Mouse (Mus musculus): ENCODE measurements around the gene Ints2. TPM values are rescaled to one million over a fixed set of nuclear protein-coding genes. Genes with fewer than 3 reads are reported as not detected.
"Not testable (repeated sequence)": the region's sequence is repeated elsewhere in the genome, so short reads cannot be mapped to it uniquely, and the experiment has no call there.

Ints2 gene
- polyA plus RNA-seq, 1 experiment from 2014 or later: 23.0 TPM

- peak; percentile 61 for ATAC-seq (ENCODE audit: insufficient read depth, low FRiP score)
- peaks cover 13% of the 10 kb centered on the region for H3K4me1 ChIP-seq (ENCODE audit: control insufficient read depth, insufficient read depth, low read length)
- WGBS: under 1% methylated on average over 20 of the region's 21 CpGs
- peak overlapping the region; percentile 67 for H3K4me2 ChIP-seq (ENCODE audit: low read depth, low read length)
- peak overlapping the region; percentile 76 for H3K9ac ChIP-seq (ENCODE audit: low read length)
- H3K27me3 ChIP-seq (ENCODE audit: control insufficient read depth, insufficient read depth, low read length): no peaks in the 10 kb centered on the region
- no peaks in the 10 kb centered on the region for H3K9me3 ChIP-seq (replicated peaks; ENCODE audit: control insufficient read depth, low read length)
- peak overlapping the region; percentile 85 for H3K27ac ChIP-seq (ENCODE audit: low read length)
- H3K36me3 ChIP-seq (ENCODE audit: control insufficient read depth, insufficient read depth, low read length): peaks cover 15% of the 10 kb centered on the region
- H3K4me3 ChIP-seq (replicated peaks; ENCODE audit: low read length): peak overlapping the region; percentile 84
Measured at GRCm38 (mm10) chr11:86200460-86201021, 56.8 kb downstream of the Ints2 start.

GRCm38 (mm10) chr11:86199733-86200132 is 57.6 kb downstream of the Ints2 start:
- 49% methylated on average over 4 of the region's 4 CpGs for WGBS
- Histone ChIP-seq H3K27me3 (ENCODE audit: control insufficient read depth, insufficient read depth, low read length) (no peaks in the 10 kb centered on the region), H3K9me3 (replicated peaks; ENCODE audit: control insufficient read depth, low read length) (no peaks in the 10 kb centered on the region), H3K9ac (ENCODE audit: low read length) (no peak overlapping the region), H3K4me1 (ENCODE audit: control insufficient read depth, insufficient read depth, low read length) (peaks cover 13% of the 10 kb centered on the region), H3K4me2 (ENCODE audit: low read depth, low read length) (peak overlapping the region; percentile 67), H3K36me3 (ENCODE audit: control insufficient read depth, insufficient read depth, low read length) (peaks cover 8% of the 10 kb centered on the region), H3K4me3 (replicated peaks; ENCODE audit: low read length) (peak overlapping the region; percentile 84), H3K27ac (ENCODE audit: low read length) (no peak overlapping the region)
- no peak for ATAC-seq (ENCODE audit: insufficient read depth, low FRiP score)

- not testable (repeated sequence) for H3K27ac ChIP-seq (ENCODE audit: low read length); H3K27me3 ChIP-seq (ENCODE audit: control insufficient read depth, insufficient read depth, low read length); H3K4me3 ChIP-seq (replicated peaks; ENCODE audit: low read length); H3K4me1 ChIP-seq (ENCODE audit: control insufficient read depth, insufficient read depth, low read length); H3K36me3 ChIP-seq (ENCODE audit: control insufficient read depth, insufficient read depth, low read length); ATAC-seq (ENCODE audit: insufficient read depth, low FRiP score); H3K9ac ChIP-seq (ENCODE audit: low read length); H3K4me2 ChIP-seq (ENCODE audit: low read depth, low read length); H3K9me3 ChIP-seq (replicated peaks; ENCODE audit: control insufficient read depth, low read length)
- 87% methylated on average over 7 of the region's 7 CpGs for WGBS
Measured at GRCm38 (mm10) chr11:86185224-86185623, 72.2 kb downstream of the Ints2 start.

GRCm38 (mm10) chr11:86175833-86176232 is 81.5 kb downstream of the Ints2 start:
- H3K9me3 ChIP-seq (replicated peaks; ENCODE audit: control insufficient read depth, low read length): no peaks in the 10 kb centered on the region
- WGBS: 51% methylated on average over 3 of the region's 3 CpGs

GRCm38 (mm10) chr11:86174173-86174572 is 83.2 kb downstream of the Ints2 start:
- no peaks in the 10 kb centered on the region for H3K9me3 ChIP-seq (replicated peaks; ENCODE audit: control insufficient read depth, low read length)
- no peaks in the 10 kb centered on the region for H3K36me3 ChIP-seq (ENCODE audit: control insufficient read depth, insufficient read depth, low read length)
- H3K27ac ChIP-seq (ENCODE audit: low read length): no peak overlapping the region
- no peaks in the 10 kb centered on the region for H3K4me1 ChIP-seq (ENCODE audit: control insufficient read depth, insufficient read depth, low read length)
- H3K9ac ChIP-seq (ENCODE audit: low read length): no peak overlapping the region
- no peaks in the 10 kb centered on the region for H3K27me3 ChIP-seq (ENCODE audit: control insufficient read depth, insufficient read depth, low read length)
- WGBS: 68% methylated on average over 2 of the region's 2 CpGs
- no peak overlapping the region for H3K4me3 ChIP-seq (replicated peaks; ENCODE audit: low read length)
- no peak overlapping the region for H3K4me2 ChIP-seq (ENCODE audit: low read depth, low read length)
- ATAC-seq (ENCODE audit: insufficient read depth, low FRiP score): no peak

More at GRCm38 (mm10) chr11:86175833-86176232, 81.5 kb downstream of the Ints2 start:
- no peaks in the 10 kb centered on the region for H3K4me1 ChIP-seq (ENCODE audit: control insufficient read depth, insufficient read depth, low read length)
- no peak overlapping the region for H3K9ac ChIP-seq (ENCODE audit: low read length)
- H3K27ac ChIP-seq (ENCODE audit: low read length): no peak overlapping the region
- no peak overlapping the region for H3K4me3 ChIP-seq (replicated peaks; ENCODE audit: low read length)
- no peak for ATAC-seq (ENCODE audit: insufficient read depth, low FRiP score)
- no peak overlapping the region for H3K4me2 ChIP-seq (ENCODE audit: low read depth, low read length)
- H3K27me3 ChIP-seq (ENCODE audit: control insufficient read depth, insufficient read depth, low read length): no peaks in the 10 kb centered on the region
- H3K36me3 ChIP-seq (ENCODE audit: control insufficient read depth, insufficient read depth, low read length): no peaks in the 10 kb centered on the region

GRCm38 (mm10) chr11:86170743-86171142 is 86.6 kb downstream of the Ints2 start:
- ATAC-seq (ENCODE audit: insufficient read depth, low FRiP score): no peak
- no peaks in the 10 kb centered on the region for H3K4me1 ChIP-seq (ENCODE audit: control insufficient read depth, insufficient read depth, low read length)
- H3K9ac ChIP-seq (ENCODE audit: low read length): no peak overlapping the region
- H3K36me3 ChIP-seq (ENCODE audit: control insufficient read depth, insufficient read depth, low read length): no peaks in the 10 kb centered on the region
- no peak overlapping the region for H3K4me2 ChIP-seq (ENCODE audit: low read depth, low read length)
- no peak overlapping the region for H3K27ac ChIP-seq (ENCODE audit: low read length)
- no peaks in the 10 kb centered on the region for H3K27me3 ChIP-seq (ENCODE audit: control insufficient read depth, insufficient read depth, low read length)
- no peaks in the 10 kb centered on the region for H3K9me3 ChIP-seq (replicated peaks; ENCODE audit: control insufficient read depth, low read length)
- 85% methylated on average over 2 of the region's 2 CpGs for WGBS
- H3K4me3 ChIP-seq (replicated peaks; ENCODE audit: low read length): no peak overlapping the region

Other genes starting within 250 kb of the Ints2 start
- 6.8 and 9.5 TPM in 2 replicates for gene Brip1, start 56.4 kb downstream of the Ints2 start, polyA plus RNA-seq (2015; fragmentation: Nextera tagmentation; extraction: Ambion mirVana)
- gene Med13, start 100.0 kb upstream of the Ints2 start, polyA plus RNA-seq (2015; fragmentation: Nextera tagmentation; extraction: Ambion mirVana): 7.2 and 9.1 TPM in 2 replicates
- gene Rnft1, start 227.1 kb upstream of the Ints2 start, polyA plus RNA-seq (2015; fragmentation: Nextera tagmentation; extraction: Ambion mirVana): 62.9 and 68.1 TPM in 2 replicates

All from stomach, embryonic 16.5 days (tissue).